Mouse (Mus musculus) neural tube, embryonic 15.5 days (tissue): ENCODE measurements around the gene Cfap97d1. TPM values are rescaled to one million over a fixed set of nuclear protein-coding genes. Genes with fewer than 3 reads are reported as not detected.
A peak's percentile ranks its signal among the peaks of the same experiment; 100 is the strongest.

Experiments
- ATAC-seq: fragments of 200-750 bp; cut with Nextera tagmentation; 2 replicates; pipeline ENCODE4 v1.8.0; 2017; ENCODE audit warnings: mild to moderate bottlenecking, moderate TSS enrichment, moderate library complexity; ENCODE audit not compliant: low FRiP score
- H3K27ac ChIP-seq: fragments of 300-500 bp; sonication (generic); replicated peaks from 2 replicates; pipeline ENCODE4 v1.5.1; 2015; ENCODE audit warnings: mild to moderate bottlenecking, inconsistent platforms
- H3K27me3 ChIP-seq: fragments of 300-500 bp; sonication (generic); replicated peaks from 2 replicates; pipeline ENCODE4 v1.6.1; 2015; ENCODE audit warnings: inconsistent platforms
- H3K36me3 ChIP-seq: fragments of 300-500 bp; sonication (generic); 2 replicates; pipeline ENCODE4 v1.6.1; 2015; ENCODE audit warnings: inconsistent platforms
- H3K4me1 ChIP-seq: fragments of 300-500 bp; sonication (generic); 2 replicates; pipeline ENCODE4 v1.6.1; 2015; ENCODE audit warnings: inconsistent platforms
- H3K4me2 ChIP-seq: fragments of 300-500 bp; sonication (generic); 2 replicates; pipeline ENCODE4 v1.6.1; 2015; ENCODE audit warnings: inconsistent platforms, mild to moderate bottlenecking, moderate library complexity
- H3K4me3 ChIP-seq: fragments of 300-500 bp; sonication (generic); replicated peaks from 2 replicates; pipeline ENCODE4 v1.5.1; 2015; ENCODE audit warnings: mild to moderate bottlenecking, inconsistent platforms
- H3K9ac ChIP-seq: fragments of 300-500 bp; sonication (generic); replicated peaks from 2 replicates; pipeline ENCODE4 v1.6.1; 2015; ENCODE audit warnings: mild to moderate bottlenecking, inconsistent platforms
- H3K9me3 ChIP-seq: fragments of 300-500 bp; sonication (generic); replicated peaks from 2 replicates; pipeline ENCODE4 v1.6.1; 2016; ENCODE audit warnings: inconsistent platforms
- WGBS: fragments of 180-500 bp; shearing (Covaris S2); methylation state at CpG from one replicate; pipeline ENCODE4 v1.1.7; 2015; ENCODE audit warnings: mixed read lengths; 5-methylcytosine and 5-hydroxymethylcytosine counted together
- polyA plus RNA-seq: library from polyadenylated mRNA; unstranded; fragments of >200 nt; fragmentation: Nextera tagmentation; extraction: Ambion mirVana; gene quantifications from 2 replicates; pipeline ENCODE4 v1.2.1, GENCODE M21; 2015

The Cfap97d1 gene
- polyA plus RNA-seq, 1 experiment from 2014 or later: not detected

GRCm38 (mm10) chr11:101991813-101992212 is 7.7 kb downstream of the Cfap97d1 start:
- Histone ChIP-seq H3K4me3 (no peak overlapping the region), H3K36me3 (no peaks in the 10 kb centered on the region), H3K4me2 (no peak overlapping the region), H3K27ac (no peak overlapping the region), H3K4me1 (no peaks in the 10 kb centered on the region), H3K27me3 (no peaks in the 10 kb centered on the region), H3K9me3 (no peaks in the 10 kb centered on the region), H3K9ac (no peak overlapping the region)
- no peak for ATAC-seq
- 81% methylated on average over 3 of the region's 3 CpGs for WGBS

DNA sequence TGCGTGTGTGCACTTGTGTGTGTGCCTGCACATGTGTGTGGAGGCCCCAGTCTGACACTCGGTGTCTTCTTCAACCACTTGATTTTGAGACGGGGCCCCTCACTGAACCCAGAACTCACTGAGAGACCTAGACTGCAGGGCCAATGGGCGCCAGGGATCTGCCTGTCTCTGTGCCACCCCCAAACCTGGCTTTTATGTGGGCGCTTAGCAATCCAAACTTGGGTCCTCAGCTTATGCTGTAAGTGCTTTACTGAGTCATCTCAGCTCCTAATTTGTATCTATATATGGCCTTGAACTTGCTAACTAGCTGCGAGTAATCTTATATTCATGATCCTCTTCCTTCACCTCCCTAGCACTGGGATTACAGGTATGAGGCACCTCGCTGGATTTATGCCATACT is 8.3 kb downstream of the Cfap97d1 start:
- no peaks in the 10 kb centered on the region for H3K27me3 ChIP-seq
- no peak overlapping the region for H3K27ac ChIP-seq
- no peak for ATAC-seq
- H3K36me3 ChIP-seq: no peaks in the 10 kb centered on the region
- H3K9ac ChIP-seq: no peak overlapping the region
- no peaks in the 10 kb centered on the region for H3K4me1 ChIP-seq
- H3K4me2 ChIP-seq: no peak overlapping the region
- WGBS: 94% methylated on average over 7 of the region's 7 CpGs
- no peak overlapping the region for H3K4me3 ChIP-seq
- no peaks in the 10 kb centered on the region for H3K9me3 ChIP-seq

GRCm38 (mm10) chr11:101994100-101994499 is 10.0 kb downstream of the Cfap97d1 start:
- WGBS: 81% methylated on average over 8 of the region's 8 CpGs

GRCm38 (mm10) chr11:101995938-101996337 is 11.9 kb downstream of the Cfap97d1 start:
- no peak for ATAC-seq
- Histone ChIP-seq H3K9ac (no peak overlapping the region), H3K4me3 (no peak overlapping the region), H3K4me2 (no peak overlapping the region), H3K9me3 (no peaks in the 10 kb centered on the region), H3K27ac (no peak overlapping the region), H3K4me1 (no peaks in the 10 kb centered on the region), H3K27me3 (no peaks in the 10 kb centered on the region), H3K36me3 (peaks cover 6% of the 10 kb centered on the region; the same call in 1 of the 2 replicates)
- 82% methylated on average over 7 of the region's 7 CpGs for WGBS

More at GRCm38 (mm10) chr11:101994100-101994499, 10.0 kb downstream of the Cfap97d1 start:
- H3K4me1 ChIP-seq: no peaks in the 10 kb centered on the region
- no peaks in the 10 kb centered on the region for H3K27me3 ChIP-seq
- no peak overlapping the region for H3K9ac ChIP-seq
- no peak overlapping the region for H3K4me2 ChIP-seq
- H3K4me3 ChIP-seq: no peak overlapping the region
- H3K9me3 ChIP-seq: no peaks in the 10 kb centered on the region
- H3K36me3 ChIP-seq: no peaks in the 10 kb centered on the region
- no peak for ATAC-seq
- H3K27ac ChIP-seq: no peak overlapping the region

DNA sequence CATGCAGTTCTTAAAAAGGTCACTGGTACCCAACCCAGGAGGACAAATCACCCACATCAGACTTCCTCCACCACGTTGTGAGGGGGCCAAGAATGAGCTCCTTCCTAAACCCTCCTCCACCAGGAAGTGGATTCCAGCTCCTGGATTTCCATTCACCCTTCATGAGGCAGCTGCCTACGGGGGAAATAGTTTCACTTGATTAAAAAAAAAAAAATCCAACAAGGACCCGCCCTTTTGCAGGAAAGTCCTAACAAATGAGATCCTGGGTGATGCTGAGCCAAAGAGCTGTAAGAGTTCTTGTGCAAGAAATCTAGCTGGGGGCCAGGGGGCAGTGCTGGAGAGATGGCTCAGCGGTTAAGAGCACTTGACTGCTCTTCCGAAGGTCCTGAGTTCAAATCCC is 14.2 kb downstream of the Cfap97d1 start:
- no peaks in the 10 kb centered on the region for H3K4me1 ChIP-seq
- 58% methylated on average over 5 of the region's 5 CpGs for WGBS
- peaks cover 22% of the 10 kb centered on the region for H3K36me3 ChIP-seq

DNA sequence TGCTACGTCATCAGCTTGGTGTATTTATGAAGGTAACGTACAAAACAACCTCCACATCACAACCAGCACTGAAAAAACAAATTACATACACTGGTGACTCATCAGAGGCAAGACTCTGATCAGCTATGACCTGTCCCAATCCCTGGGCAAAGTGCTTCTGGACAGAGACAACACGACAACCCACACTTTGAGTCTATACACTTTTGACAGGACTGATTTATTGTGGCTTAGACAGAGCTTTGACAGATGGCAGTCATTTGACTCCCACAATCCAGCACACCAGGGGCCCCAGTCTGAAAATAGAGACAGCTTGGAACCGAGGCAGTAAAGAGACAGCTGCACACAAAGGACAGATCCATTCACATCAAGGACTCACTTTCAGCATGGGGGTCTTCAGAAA is 15.4 kb downstream of the Cfap97d1 start:
- Histone ChIP-seq H3K4me3 (no peak overlapping the region), H3K4me1 (no peaks in the 10 kb centered on the region), H3K36me3 (peaks cover 28% of the 10 kb centered on the region), H3K9ac (no peak overlapping the region), H3K27ac (no peak overlapping the region), H3K9me3 (no peaks in the 10 kb centered on the region), H3K4me2 (no peak overlapping the region), H3K27me3 (no peaks in the 10 kb centered on the region)
- WGBS: 39% methylated on average over 4 of the region's 4 CpGs
- no peak for ATAC-seq

More for the DNA sequence above, 14.2 kb downstream of the Cfap97d1 start:
- H3K27me3 ChIP-seq: no peaks in the 10 kb centered on the region
- no peak overlapping the region for H3K9ac ChIP-seq
- H3K27ac ChIP-seq: no peak overlapping the region
- H3K4me2 ChIP-seq: no peak overlapping the region
- H3K9me3 ChIP-seq: no peaks in the 10 kb centered on the region
- no peak for ATAC-seq
- H3K4me3 ChIP-seq: no peak overlapping the region

DNA sequence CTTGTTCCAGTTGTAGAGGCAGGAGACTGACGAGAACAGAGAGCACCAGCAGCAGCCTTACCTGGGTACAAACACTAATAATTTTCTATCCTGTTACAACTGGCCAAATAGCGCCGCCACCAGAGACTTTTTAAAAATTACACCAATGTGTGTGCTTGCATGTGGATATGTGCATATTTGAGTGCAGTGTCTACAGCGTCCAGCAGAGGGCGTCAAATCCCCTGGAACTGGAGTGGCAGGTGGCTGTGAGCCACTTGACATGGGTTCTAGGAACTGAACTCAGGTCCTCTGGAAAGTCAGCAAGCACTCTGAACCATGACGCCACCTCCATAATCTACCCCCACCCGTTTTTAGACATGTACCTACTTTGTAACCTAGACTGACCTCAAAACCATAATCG is 20.2 kb downstream of the Cfap97d1 start:
- Histone ChIP-seq H3K36me3 (peaks cover 65% of the 10 kb centered on the region), H3K27ac (no peak overlapping the region), H3K4me2 (no peak overlapping the region), H3K27me3 (no peaks in the 10 kb centered on the region), H3K9me3 (no peaks in the 10 kb centered on the region), H3K4me3 (no peak overlapping the region), H3K9ac (no peak overlapping the region), H3K4me1 (no peaks in the 10 kb centered on the region)
- 93% methylated on average over 8 of the region's 8 CpGs for WGBS
- ATAC-seq: no peak

DNA sequence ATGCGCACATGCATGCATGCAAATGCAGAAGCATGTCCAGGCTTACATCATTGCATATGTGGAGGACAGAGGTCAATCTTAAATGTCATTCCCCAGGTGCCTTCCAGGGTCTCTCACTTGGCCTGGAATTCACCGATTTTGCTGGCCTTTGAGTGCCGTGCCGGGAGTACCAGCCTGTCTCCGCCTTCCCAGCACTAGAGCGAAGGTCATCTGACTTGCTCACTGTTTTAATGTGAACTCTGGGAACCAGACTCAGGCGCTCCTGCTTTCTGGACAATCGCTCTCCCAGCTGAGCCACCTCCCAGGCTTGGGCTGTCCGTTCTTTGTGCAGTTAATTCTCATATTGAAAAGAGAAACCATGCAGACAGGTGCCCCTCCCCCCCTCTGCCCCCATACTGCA is 22.2 kb downstream of the Cfap97d1 start:
- H3K27ac ChIP-seq: no peak overlapping the region
- ATAC-seq: no peak
- peaks cover 60% of the 10 kb centered on the region for H3K36me3 ChIP-seq
- no peak overlapping the region for H3K4me2 ChIP-seq
- whole genome bisulfite sequencing: 56% methylated on average over 9 of the region's 9 CpGs
- no peak overlapping the region for H3K4me3 ChIP-seq
- H3K9ac ChIP-seq: no peak overlapping the region
- H3K9me3 ChIP-seq: no peaks in the 10 kb centered on the region
- no peaks in the 10 kb centered on the region for H3K27me3 ChIP-seq
- H3K4me1 ChIP-seq: peaks cover 12% of the 10 kb centered on the region

DNA sequence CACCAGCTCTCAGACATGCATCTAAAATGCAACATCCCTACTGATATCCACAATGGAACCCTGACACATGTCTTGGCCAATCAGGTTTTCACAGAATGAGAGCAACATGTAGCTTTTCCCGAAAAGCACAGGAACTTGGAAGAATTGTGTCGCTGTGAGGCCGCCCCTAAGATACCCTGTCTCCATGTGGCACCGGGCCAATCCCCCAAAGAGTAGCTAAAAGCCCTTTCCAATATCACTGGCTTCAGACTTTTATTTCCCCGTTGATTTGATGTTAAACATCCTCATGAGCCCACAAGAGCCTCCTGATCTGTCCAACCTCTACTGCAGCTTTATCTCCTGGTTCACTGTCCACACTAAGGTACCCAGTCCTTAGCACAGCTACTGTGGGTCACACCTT is 22.6 kb downstream of the Cfap97d1 start:
- Histone ChIP-seq H3K4me3 (no peak overlapping the region), H3K36me3 (peaks cover 57% of the 10 kb centered on the region), H3K27ac (no peak overlapping the region), H3K9me3 (no peaks in the 10 kb centered on the region), H3K4me1 (peaks cover 12% of the 10 kb centered on the region), H3K4me2 (no peak overlapping the region), H3K27me3 (no peaks in the 10 kb centered on the region), H3K9ac (no peak overlapping the region)
- WGBS: 68% methylated on average over 5 of the region's 5 CpGs
- no peak for ATAC-seq

DNA sequence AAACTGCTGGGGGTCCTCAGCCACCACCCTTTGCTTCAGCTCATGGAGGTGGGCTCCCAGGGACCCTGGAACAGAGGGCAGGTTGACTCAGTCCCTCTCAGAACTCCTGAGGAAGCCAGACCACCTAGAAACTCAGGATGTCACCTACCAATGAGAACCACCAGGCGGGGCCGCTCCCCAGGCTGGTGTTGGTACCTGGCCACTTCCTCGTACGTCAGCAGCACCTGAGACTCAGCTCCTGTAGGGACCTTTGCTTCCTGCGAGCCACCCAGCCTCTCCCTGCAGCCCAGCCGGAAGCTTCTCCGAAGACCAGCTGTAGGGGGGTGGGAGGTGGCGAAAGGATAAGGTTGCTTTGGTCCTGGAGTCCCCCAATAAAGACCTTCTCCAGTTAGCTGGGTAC is 24.3 kb downstream of the Cfap97d1 start:
- H3K27ac ChIP-seq: no peak overlapping the region
- no peaks in the 10 kb centered on the region for H3K9me3 ChIP-seq
- H3K4me1 ChIP-seq: peaks cover 14% of the 10 kb centered on the region
- H3K4me2 ChIP-seq: no peak overlapping the region
- H3K4me3 ChIP-seq: no peak overlapping the region
- H3K9ac ChIP-seq: no peak overlapping the region
- H3K36me3 ChIP-seq: peaks cover 59% of the 10 kb centered on the region
- WGBS: 98% methylated on average over 8 of the region's 8 CpGs
- ATAC-seq: no peak
- no peaks in the 10 kb centered on the region for H3K27me3 ChIP-seq

DNA sequence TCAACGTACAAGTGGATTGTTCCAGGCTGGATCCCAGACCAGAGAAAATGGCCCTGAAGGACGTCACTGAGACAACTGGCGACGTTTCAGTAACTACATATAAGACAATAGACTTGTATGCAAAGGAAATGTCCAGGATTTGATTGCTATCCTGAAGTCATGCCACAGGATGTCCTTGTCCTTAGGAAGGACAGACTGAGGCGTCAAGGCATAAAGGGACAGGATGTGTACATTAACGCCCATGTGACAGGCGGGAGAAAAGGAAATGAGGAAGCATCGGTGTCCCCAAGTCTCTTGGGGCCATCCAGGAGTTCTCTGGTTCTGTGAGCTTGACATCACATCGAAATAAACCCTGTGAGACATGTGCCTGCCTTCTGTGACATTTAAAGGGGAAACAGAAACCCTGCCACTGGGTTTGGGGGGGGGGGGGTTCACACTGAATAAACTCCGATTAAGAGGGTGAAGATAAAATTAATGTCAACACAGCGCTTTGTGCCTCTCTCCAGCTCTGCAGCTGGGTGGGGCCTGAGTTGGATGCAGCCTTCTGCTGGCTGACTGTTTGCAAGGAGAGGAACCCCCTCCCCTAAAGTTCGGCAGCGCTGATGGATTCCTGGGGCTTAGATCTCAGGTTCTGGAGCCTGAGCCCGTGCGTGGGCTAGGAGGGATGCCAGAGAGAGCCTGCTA is 25.0 kb downstream of the Cfap97d1 start:
- WGBS: 85% methylated on average over 15 of the region's 15 CpGs
- H3K9me3 ChIP-seq: no peaks in the 10 kb centered on the region
- no peak overlapping the region for H3K4me2 ChIP-seq
- peaks cover 14% of the 10 kb centered on the region for H3K4me1 ChIP-seq
- H3K36me3 ChIP-seq: peaks cover 59% of the 10 kb centered on the region
- H3K4me3 ChIP-seq: no peak overlapping the region
- no peak for ATAC-seq
- H3K9ac ChIP-seq: no peak overlapping the region
- H3K27ac ChIP-seq: no peak overlapping the region
- H3K27me3 ChIP-seq: no peaks in the 10 kb centered on the region

DNA sequence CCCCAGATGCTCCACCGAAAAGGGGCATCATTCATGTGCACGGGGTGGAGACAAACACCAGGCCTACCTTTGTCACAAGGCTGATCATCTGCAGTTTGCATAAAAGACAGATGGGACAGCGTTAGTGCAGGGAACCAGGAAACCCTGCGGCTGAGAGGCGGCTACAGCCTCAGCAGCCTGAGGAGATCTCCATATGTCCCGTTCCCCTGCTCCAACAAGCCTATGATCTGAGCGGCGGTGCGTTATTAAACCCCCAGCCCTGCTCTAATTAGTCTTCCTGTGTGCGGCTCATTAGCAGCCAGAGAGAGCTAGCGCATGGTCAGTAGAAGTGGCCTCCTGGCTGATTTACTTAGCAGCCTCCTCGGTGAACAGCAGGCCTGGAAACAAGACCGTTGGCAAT is 26.1 kb downstream of the Cfap97d1 start:
- 31% methylated on average over 13 of the region's 13 CpGs for WGBS
- Histone ChIP-seq H3K9ac (0 out of 2 replicates have a peak overlapping the region, but pooled peaks have one; percentile 11), H3K4me2 (no peak overlapping the region), H3K27me3 (no peaks in the 10 kb centered on the region), H3K4me3 (no peak overlapping the region), H3K9me3 (no peaks in the 10 kb centered on the region), H3K4me1 (peaks cover 14% of the 10 kb centered on the region), H3K36me3 (peaks cover 56% of the 10 kb centered on the region), H3K27ac (peak overlapping the region; percentile 39)
- peak; percentile 70; the same call in 1 of the 2 replicates for ATAC-seq
